Mouse (Mus musculus) liver, adult 2 months (tissue): ENCODE results near the gene Hhip. TPM values are rescaled to one million over a fixed set of nuclear protein-coding genes. Genes with fewer than 3 reads are reported as not detected.

Experiments used
- DNase-seq: peaks from one replicate; pipeline ENCODE4 v3.0.0-alpha.2; 2011; ENCODE audit warnings: low read depth, low spot score; ENCODE audit errors: extremely low read depth
- H3K27ac ChIP-seq: fragments of 200-500 bp; replicated peaks from 2 replicates; pipeline ENCODE4 v1.5.1; 2012; ENCODE audit warnings: low read depth, mild to moderate bottlenecking, control low read depth, inconsistent platforms, low read length; ENCODE audit not compliant: insufficient read depth
- H3K27me3 ChIP-seq: fragments of 200-500 bp; 2 replicates; pipeline ENCODE4 v1.6.1; 2012; ENCODE audit warnings: mild to moderate bottlenecking, moderate library complexity, low read length, inconsistent platforms; ENCODE audit not compliant: control insufficient read depth, insufficient read depth
- H3K36me3 ChIP-seq: fragments of 200-500 bp; 2 replicates; pipeline ENCODE4 v1.6.1; 2012; ENCODE audit warnings: low read length, inconsistent platforms; ENCODE audit not compliant: control insufficient read depth, insufficient read depth
- H3K4me1 ChIP-seq: fragments of 200-500 bp; 2 replicates; pipeline ENCODE4 v1.6.1; 2011; ENCODE audit warnings: low read length; ENCODE audit not compliant: control insufficient read depth, insufficient read depth
- H3K4me3 ChIP-seq: fragments of 200-500 bp; 2 replicates; pipeline ENCODE4 v1.5.1; 2011; ENCODE audit warnings: low read depth, mild to moderate bottlenecking, control low read depth, low read length, moderate library complexity; ENCODE audit not compliant: insufficient read depth
- H3K79me2 ChIP-seq: fragments of 200-500 bp; 2 replicates; pipeline ENCODE4 v1.6.1; 2012; ENCODE audit warnings: inconsistent platforms, mild to moderate bottlenecking, low read length, moderate library complexity; ENCODE audit not compliant: control insufficient read depth, insufficient read depth
- H3K9ac ChIP-seq: fragments of 200-500 bp; 2 replicates; pipeline ENCODE4 v1.6.1; 2012; ENCODE audit warnings: low read depth, mild to moderate bottlenecking, control low read depth, inconsistent platforms, low read length
- CTCF ChIP-seq: fragments of 200-500 bp; IDR thresholded peaks from 2 replicates; pipeline ENCODE4 v1.5.1; 2011; ENCODE audit warnings: low read depth, low read length, control low read depth
- POLR2A ChIP-seq: fragments of 200-500 bp; IDR thresholded peaks from 2 replicates; pipeline ENCODE4 v1.6.1; 2011; ENCODE audit warnings: low read length, control low read depth; ENCODE audit not compliant: insufficient read depth; ENCODE audit errors: extremely low read depth
- WGBS: fragments of 180-500 bp; shearing (Covaris S2); methylation state at CpG from one replicate; pipeline ENCODE4 v1.1.7; 2018; 5-methylcytosine and 5-hydroxymethylcytosine counted together
- polyA plus RNA-seq: library from polyadenylated mRNA; depleted of rRNA; stranded (reverse); fragments of >200 nt; gene quantifications from 2 replicates; pipeline ENCODE4 v1.2.3, GENCODE M21; 2012
- total RNA-seq: library from RNA; depleted of rRNA; stranded (reverse); fragments of >200 nt; gene quantifications from 2 replicates; pipeline ENCODE4 v1.2.3, GENCODE M21; 2014

Hhip gene
- total and polyA plus RNA-seq, 2 experiments = 0.53 to 2.0 TPM

- TF ChIP-seq CTCF (no peak), POLR2A (no peak)
- no peak for DNase-seq
- H3K27me3 ChIP-seq = no peaks in the 10 kb centered on the region
- no peaks in the 10 kb centered on the region for H3K36me3 ChIP-seq
- 76% methylated on average over 4 of the region's 4 CpGs for WGBS
- no peaks in the 10 kb centered on the region for H3K4me1 ChIP-seq
- no peak overlapping the region for H3K27ac ChIP-seq
- H3K4me3 ChIP-seq = no peak overlapping the region
- H3K79me2 ChIP-seq = 0 out of 2 replicates have a peak, but pooled peaks cover 3% of the 10 kb centered on the region
- H3K9ac ChIP-seq = no peak overlapping the region
Observed at GRCm38 (mm10) chr8:80037644-80038253, 20.1 kb downstream of the Hhip start.

- Histone ChIP-seq H3K27me3 (no peaks in the 10 kb centered on the region), H3K9ac (no peak overlapping the region), H3K4me3 (no peak overlapping the region), H3K27ac (no peak overlapping the region), H3K79me2 (no peaks in the 10 kb centered on the region), H3K36me3 (no peaks in the 10 kb centered on the region), H3K4me1 (no peaks in the 10 kb centered on the region)
- DNase-seq = no peak
- WGBS = 54% methylated on average over 3 of the region's 3 CpGs
- TF ChIP-seq CTCF (no peak), POLR2A (no peak)
Observed at GRCm38 (mm10) chr8:80032604-80033003, 25.2 kb downstream of the Hhip start.

GRCm38 (mm10) chr8:80031330-80032293 is 26.2 kb downstream of the Hhip start:
- Histone ChIP-seq H3K9ac (no peak overlapping the region), H3K4me1 (no peaks in the 10 kb centered on the region), H3K4me3 (no peak overlapping the region), H3K79me2 (no peaks in the 10 kb centered on the region), H3K36me3 (no peaks in the 10 kb centered on the region), H3K27me3 (no peaks in the 10 kb centered on the region), H3K27ac (no peak overlapping the region)
- DNase-seq = peak; percentile 23
- TF ChIP-seq CTCF (no peak), POLR2A (no peak)
- 48% methylated on average over 15 of the region's 15 CpGs for WGBS

- H3K9ac ChIP-seq = no peak overlapping the region
- no peaks in the 10 kb centered on the region for H3K27me3 ChIP-seq
- no peak for TF ChIP-seq POLR2A
- TF ChIP-seq CTCF = no peak
- no peak overlapping the region for H3K27ac ChIP-seq
- no peaks in the 10 kb centered on the region for H3K36me3 ChIP-seq
- H3K79me2 ChIP-seq = no peaks in the 10 kb centered on the region
- 78% methylated on average over 6 of the region's 6 CpGs for WGBS
- no peak for DNase-seq
- H3K4me1 ChIP-seq = no peaks in the 10 kb centered on the region
- no peak overlapping the region for H3K4me3 ChIP-seq
Observed at GRCm38 (mm10) chr8:80029631-80030030, 28.2 kb downstream of the Hhip start.

- no peak overlapping the region for H3K9ac ChIP-seq
- H3K4me3 ChIP-seq = no peak overlapping the region
- no peaks in the 10 kb centered on the region for H3K36me3 ChIP-seq
- 71% methylated on average over 5 of the region's 5 CpGs for WGBS
- no peaks in the 10 kb centered on the region for H3K79me2 ChIP-seq
- no peaks in the 10 kb centered on the region for H3K27me3 ChIP-seq
- no peaks in the 10 kb centered on the region for H3K4me1 ChIP-seq
- no peak overlapping the region for H3K27ac ChIP-seq
- no peak for DNase-seq
- TF ChIP-seq POLR2A (no peak), CTCF (no peak)
Observed at GRCm38 (mm10) chr8:80020469-80020868, 37.3 kb downstream of the Hhip start.
